ENCODE assay signal across 10 mouse cellular contexts in the genomic region with DNA sequence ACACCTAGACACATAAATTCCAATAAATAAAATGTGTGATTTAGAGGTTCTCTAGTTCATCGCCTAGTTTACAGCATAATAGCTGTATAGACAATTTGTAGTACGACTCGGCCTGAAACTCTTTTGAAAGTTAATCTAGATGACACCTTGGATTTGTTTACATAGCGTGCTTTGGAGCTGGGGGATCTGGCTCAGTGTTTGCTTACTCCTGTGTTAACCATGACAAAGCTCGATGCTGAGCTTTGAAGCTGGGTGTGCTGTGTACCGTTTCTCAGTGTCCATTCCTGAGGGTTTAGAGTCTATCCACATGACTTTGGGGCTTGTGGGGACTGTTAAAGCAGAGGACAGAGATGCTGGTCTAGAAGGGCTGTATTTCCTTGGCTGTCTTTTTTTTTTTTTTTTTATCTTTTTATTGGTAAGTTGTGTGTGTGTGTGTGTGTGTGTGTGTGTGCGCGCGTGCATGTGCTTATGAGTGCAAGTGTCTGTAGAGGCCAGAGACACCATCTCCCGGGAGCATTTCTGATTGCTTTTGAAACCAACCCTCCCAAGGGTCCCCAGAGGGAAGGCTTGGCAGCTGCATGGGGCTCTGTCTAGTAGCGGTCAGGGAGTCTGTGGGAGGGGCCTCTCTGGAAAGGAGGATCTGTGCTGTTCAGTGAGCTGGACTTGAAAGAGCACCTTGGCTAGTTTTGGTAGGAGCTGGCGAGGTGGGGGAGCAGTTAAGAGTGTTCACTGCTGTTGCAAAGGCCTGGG. TPM values are rescaled to one million over a fixed set of nuclear protein-coding genes. Genes with fewer than 3 reads are reported as not detected.
DNase-seq lines count a peak whose midpoint lies in the region; ATAC-seq lines count a peak whose summit lies in the region.
"Had no signal": no experiment of that assay in that cellular context is flagged by ENCODE, and none has a peak within 500 bp of the region (broad histone marks: within the 10 kb centered on the region; RNA-seq: fewer than 3 reads in every experiment).

No protein-coding gene starts in this region.

- intact Hi-C loops in gastrocnemius, postnatal 36 days (cut with DNase I) = no loop called here

- no peak overlapping the region for H3K4me3 ChIP-seq in lung, embryonic 15.5 days
- no peak overlapping the region for H3K4me3 ChIP-seq in liver, embryonic 15.5 days (replicated peaks)
- H3K4me3 ChIP-seq: left cerebral cortex, adult 2 months; megakaryocyte, embryonic 14.5 days had no signal

- no peak overlapping the region for H3K9ac ChIP-seq in lung, embryonic 15.5 days
- H3K9ac ChIP-seq in liver, embryonic 15.5 days = no peak overlapping the region

- peak; percentile 79 for DNase-seq in adrenal gland, postnatal 14 days
- DNase-seq in adrenal gland, postnatal 4 days (ENCODE audit: low spot score in 2 of 2) = no peak
- DNase-seq in lung, postnatal 25 days (ENCODE audit: low spot score) = no peak
- peak; percentile 50 to 58 for DNase-seq in gastrocnemius, postnatal 36 days
- no peak for DNase-seq in T-cell, adult 2 months (ENCODE audit: low spot score)
- no peak for DNase-seq in left cerebral cortex, adult 9 months (ENCODE audit: low spot score in 2 of 2)

- H3K4me1 ChIP-seq in lung, embryonic 15.5 days = peaks cover 33% of the 10 kb centered on the region
- peaks cover 42% of the 10 kb centered on the region for H3K4me1 ChIP-seq in liver, embryonic 15.5 days (replicated peaks)

- H3K4me2 ChIP-seq in lung, embryonic 15.5 days = no peak overlapping the region
- no peak overlapping the region for H3K4me2 ChIP-seq in liver, embryonic 15.5 days

- WGBS in lung, embryonic 15.5 days = 50% methylated on average over 12 of the region's 12 CpGs
- WGBS in liver, embryonic 15.5 days (ENCODE audit: insufficient replicate concordance) = 73% methylated on average over 12 of the region's 12 CpGs

- H3K27ac ChIP-seq in lung, embryonic 15.5 days = no peak overlapping the region
- H3K27ac ChIP-seq in liver, embryonic 15.5 days (replicated peaks) = no peak overlapping the region; the same call in 1 of the 2 replicates
- H3K27ac ChIP-seq: left cerebral cortex, adult 2 months had no signal

- no peaks in the 10 kb centered on the region for H3K27me3 ChIP-seq in lung, embryonic 15.5 days
- no peaks in the 10 kb centered on the region for H3K27me3 ChIP-seq in liver, embryonic 15.5 days
- H3K27me3 ChIP-seq: megakaryocyte, embryonic 14.5 days had no signal

- H3K36me3 ChIP-seq in lung, embryonic 15.5 days = peaks cover 4% of the 10 kb centered on the region; the same call in 1 of the 2 replicates
- peaks cover 4% of the 10 kb centered on the region; the same call in 1 of the 2 replicates for H3K36me3 ChIP-seq in liver, embryonic 15.5 days (replicated peaks)

- H3K9me3 ChIP-seq in lung, embryonic 15.5 days = no peaks in the 10 kb centered on the region
- H3K9me3 ChIP-seq in liver, embryonic 15.5 days (replicated peaks) = no peaks in the 10 kb centered on the region
- H3K9me3 ChIP-seq: megakaryocyte, embryonic 14.5 days had no signal

- peak; percentile 56; the same call in 1 of the 2 replicates for ATAC-seq in lung, embryonic 15.5 days (ENCODE audit: borderline replicate concordance, extremely low read depth, low FRiP score, low TSS enrichment)
- ATAC-seq in liver, embryonic 15.5 days (ENCODE audit: insufficient read depth) = peak; percentile 36

RNA-seq across cellular contexts. Expression of gene Ppp4r1, which starts 6.3 kb away (rescaled TPM):
- 58.1 and 61.3 TPM in 2 replicates for total RNA-seq in adrenal gland, postnatal 14 days (2021)
- 10 to 100 TPM; 77.6 to 84.9 TPM for total RNA-seq in adrenal gland, postnatal 4 days (2021)
- polyA plus RNA-seq in lung, embryonic 15.5 days (2015; fragmentation: Nextera tagmentation; extraction: Ambion mirVana) = 42.2 and 42.8 TPM in 2 replicates
- total RNA-seq in gastrocnemius, postnatal 36 days (2021) = 10 to 100 TPM; 23.8 to 28.5 TPM
- 9.5 and 10.7 TPM in 2 replicates for polyA plus RNA-seq in liver, embryonic 15.5 days (2015; fragmentation: Nextera tagmentation; extraction: Ambion mirVana)

RNA-seq across cellular contexts. Expression of gene Rab31, which starts 16.2 kb away (rescaled TPM):
- total RNA-seq in adrenal gland, postnatal 14 days (2021) = 30.0 and 33.0 TPM in 2 replicates
- 10 to 100 TPM; 43.3 to 46.2 TPM for total RNA-seq in adrenal gland, postnatal 4 days (2021)
- 36.3 and 36.7 TPM in 2 replicates for polyA plus RNA-seq in lung, embryonic 15.5 days (2015; fragmentation: Nextera tagmentation; extraction: Ambion mirVana)
- 1 to 10 TPM; 4.7 to 5.5 TPM for total RNA-seq in gastrocnemius, postnatal 36 days (2021)
- polyA plus RNA-seq in liver, embryonic 15.5 days (2015; fragmentation: Nextera tagmentation; extraction: Ambion mirVana) = 6.1 and 6.3 TPM in 2 replicates

Comparison
In these comparisons a context has a peak if more than half of its experiments do, and no peak if none do; other contexts are left out.
1. DNase-seq: peak in adrenal gland, postnatal 14 days (single experiment) and gastrocnemius, postnatal 36 days (2 of 2); none in adrenal gland, postnatal 4 days (0 of 2), lung, postnatal 25 days (single experiment), T-cell, adult 2 months (single experiment) and left cerebral cortex, adult 9 months (0 of 2).